Mouse (Mus musculus): ENCODE results near the gene Ust.

DNA sequence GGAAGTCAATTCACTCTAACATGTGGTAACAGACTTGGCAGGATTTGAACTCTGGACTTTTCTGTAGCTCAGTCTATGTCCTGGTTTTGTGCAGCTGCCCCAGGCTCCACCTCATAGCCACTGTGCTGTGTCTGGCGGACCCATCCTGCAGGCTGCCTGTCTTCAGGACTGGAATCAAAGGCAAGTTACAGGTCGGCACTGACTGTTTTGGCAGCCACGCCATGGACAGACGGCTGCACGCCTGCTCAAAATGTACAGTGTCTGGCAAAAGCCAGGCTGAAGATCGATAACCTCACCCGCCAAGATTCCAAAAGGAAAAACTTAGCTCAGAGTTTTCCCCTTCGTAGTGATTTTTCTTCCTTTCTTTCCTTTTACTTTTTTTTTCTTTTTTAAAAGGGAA lies 318.8 kb downstream of the Ust start:
- TF ChIP-seq USF1 (IDR thresholded peaks at IDR 0.05; ENCODE audit: low read depth) (no peak), CTCF (IDR thresholded peaks at IDR 0.05; ENCODE audit: control insufficient read depth, insufficient read depth, insufficient read length) (no peak), MYOG (IDR thresholded peaks at IDR 0.05; ENCODE audit: control insufficient read depth, extremely low read depth, insufficient read length) (no peak), CEBPB (IDR thresholded peaks at IDR 0.05; ENCODE audit: low read depth) (no peak), MAX (IDR thresholded peaks at IDR 0.05) (no peak), MYOD1 (IDR thresholded peaks at IDR 0.05; ENCODE audit: control insufficient read depth, insufficient read length, low read depth) (no peak)
